Mouse (Mus musculus) left cerebral cortex, adult 18-20 months (tissue): ENCODE measurements around the gene Smarca2. TPM values are rescaled to one million over a fixed set of nuclear protein-coding genes. Genes with fewer than 3 reads are reported as not detected.

ENCODE experiments used
- DNase-seq, 2 experiments: peaks; one replicate each; pipeline ENCODE4 v3.0.0; 2021 to 2022; ENCODE audit warnings: low spot score in 2 of 2, mixed read lengths in 1 of 2
- total RNA-seq, 2 experiments: library from RNA; stranded (reverse); gene quantifications; 2 replicates each; pipeline ENCODE4 v1.2.3; 2021

Smarca2 gene
- total RNA-seq, 2 experiments from 2014 or later, result 258 to 271 TPM

DNA sequence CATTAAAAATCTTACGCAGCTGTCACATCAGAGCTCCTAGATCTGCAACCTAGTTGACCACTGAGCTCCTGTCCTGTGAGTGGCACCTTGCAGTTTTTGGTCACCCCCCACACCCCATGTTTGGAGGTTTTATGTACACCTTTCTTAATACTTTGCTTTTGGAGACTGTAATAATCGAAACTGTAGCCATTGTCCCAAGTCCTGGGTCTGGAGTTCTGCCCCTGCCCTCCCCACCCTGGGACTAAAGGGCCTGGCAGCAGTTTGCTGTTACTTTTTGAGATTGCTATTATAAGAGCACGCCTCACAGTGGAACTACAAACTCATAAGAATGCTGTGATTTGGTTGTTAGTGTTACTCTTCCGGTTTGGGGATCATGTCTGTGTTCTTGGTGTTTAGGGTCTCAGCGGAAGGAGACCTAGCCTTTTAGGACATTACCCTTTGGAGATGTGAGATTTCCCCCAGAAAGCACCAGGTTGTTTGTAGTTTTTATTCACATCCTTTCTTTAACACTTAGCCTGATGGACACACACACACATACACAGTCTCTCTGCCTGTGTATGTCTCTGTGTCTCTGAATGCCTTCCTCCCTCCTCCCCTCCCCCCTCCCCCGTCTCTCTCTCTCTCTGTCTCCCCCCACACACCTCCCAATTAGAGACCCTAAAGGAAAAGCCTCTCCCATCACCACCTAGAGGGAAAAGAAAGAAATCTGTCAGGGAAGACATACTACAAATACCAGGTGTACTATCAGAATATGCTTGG is 142.0 kb downstream of the Smarca2 start:
- no peak for DNase-seq

DNA sequence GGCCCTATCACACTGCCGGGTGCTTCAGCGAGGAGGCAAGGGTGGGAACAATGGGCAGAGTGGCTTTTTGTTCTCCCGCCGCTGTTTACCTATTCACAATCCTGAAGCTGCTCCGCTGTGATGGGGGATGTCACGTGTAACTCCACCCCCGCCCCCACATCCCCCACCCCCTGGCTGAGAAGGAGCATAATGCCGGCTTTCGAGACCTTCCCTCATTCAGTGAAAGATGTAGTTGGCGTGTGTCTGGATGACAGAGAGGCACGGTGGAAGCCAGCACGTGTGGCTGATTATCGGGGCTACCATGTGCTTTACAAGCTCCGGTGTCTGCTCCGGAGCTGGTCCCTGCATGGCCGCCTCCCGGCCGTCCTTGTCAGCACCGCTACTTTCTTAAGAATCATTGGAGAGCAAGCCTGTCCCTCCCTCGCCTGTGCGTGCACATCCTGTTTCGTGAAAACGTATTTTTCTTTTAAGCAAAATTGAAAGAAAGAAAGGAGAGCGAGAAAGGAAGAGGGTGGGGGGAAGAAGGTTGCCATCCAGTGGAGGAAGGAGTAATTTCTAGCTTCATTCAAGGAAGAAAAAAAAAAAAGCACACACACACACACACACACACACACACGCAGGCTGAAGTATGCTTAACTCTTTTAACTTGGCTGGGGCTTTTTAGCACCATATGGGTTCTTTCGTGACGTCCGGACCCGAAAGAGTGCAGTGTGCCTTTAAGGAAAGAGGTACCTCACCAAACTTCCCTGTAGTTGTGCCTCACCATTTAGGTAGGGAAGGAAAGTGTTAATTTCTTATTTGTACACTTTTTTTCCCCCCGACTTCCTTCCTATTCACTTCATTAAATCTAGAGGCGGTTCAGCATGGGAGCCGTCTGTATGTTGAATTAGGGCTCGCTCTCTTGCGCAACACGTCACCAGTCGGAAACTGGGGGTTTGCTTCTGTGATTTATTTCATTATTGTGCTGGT is 143.0 kb downstream of the Smarca2 start:
- DNase-seq, result peak; percentile 47 to 65

DNA sequence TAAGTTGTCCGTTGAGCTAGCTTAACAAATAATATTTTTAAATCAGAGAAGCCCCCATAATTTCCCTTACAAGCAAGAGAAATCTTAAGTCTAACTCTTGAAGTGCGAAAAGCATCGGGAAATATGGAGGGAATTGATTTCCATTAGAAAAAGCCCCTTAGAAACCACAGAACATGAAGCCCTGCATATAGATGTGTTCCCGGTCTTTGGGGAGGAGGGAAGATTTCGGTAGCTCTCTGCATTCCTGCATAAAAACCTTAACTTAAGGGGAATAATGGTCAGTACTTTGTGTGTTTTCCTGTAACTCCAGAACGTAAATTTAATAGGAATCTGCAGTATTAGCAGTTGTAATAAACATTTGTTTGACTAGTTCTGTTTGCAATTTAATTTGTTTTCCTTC is 143.8 kb downstream of the Smarca2 start:
- DNase-seq, result no peak

GRCm38 (mm10) chr19:26749427-26750137 is 144.7 kb downstream of the Smarca2 start:
- DNase-seq, result peak in 1 of 2 experiments; percentile 37

DNA sequence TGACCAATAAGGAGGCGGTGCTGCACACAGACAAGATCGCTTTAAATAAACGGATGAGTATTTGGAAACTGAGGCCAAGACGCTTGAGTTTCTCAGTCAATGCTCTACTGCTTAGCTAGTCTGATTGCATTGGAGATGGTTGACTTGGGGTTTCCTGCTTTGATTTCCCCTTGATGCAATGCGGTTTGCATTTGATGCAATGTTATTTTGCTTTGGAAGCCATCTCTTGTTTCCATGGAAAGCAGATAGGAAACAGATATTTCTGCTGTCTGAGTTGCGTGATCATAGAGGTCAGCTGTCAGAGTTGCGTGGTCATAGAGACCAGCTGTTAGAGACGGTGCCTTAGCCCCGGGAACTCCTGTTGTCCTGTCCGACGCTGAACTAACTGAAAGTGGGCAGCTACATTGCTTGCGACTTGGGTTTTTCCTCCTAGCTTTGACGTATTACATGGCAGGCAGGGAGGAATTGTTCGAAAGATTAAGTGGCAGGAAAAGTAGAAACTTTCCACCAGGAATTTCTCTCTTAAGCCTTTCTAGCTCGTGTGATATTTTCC is 147.8 kb downstream of the Smarca2 start:
- no peak for DNase-seq

DNA sequence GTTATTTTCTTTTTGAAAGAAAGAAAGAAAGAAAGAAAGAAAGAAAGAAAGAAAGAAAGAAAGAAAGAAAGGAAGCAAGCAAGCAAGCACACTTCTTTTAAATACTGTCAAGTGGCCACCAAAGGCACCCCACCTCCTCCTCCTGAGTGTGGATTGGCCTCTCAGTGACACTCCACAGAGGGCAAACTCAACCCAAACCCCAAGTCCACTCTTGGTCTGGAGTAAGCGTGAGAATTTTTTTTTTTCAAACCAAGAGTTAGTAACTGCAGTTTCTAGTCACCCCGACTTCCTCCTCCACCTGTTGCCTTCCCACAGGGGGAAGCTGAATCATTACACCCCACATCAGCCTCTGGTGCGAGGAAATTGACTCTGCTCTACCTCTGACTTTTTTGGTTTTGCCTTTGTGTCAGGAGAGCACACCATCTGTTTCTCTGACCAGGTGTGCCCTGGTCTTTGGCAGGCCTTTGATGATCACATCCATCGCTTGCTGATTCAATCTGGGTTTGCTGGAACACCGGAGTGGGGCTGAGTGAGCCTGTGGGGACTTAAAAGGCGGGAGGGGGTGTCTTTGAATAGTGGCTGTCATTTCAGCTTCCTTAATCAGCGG is 148.5 kb downstream of the Smarca2 start:
- DNase-seq, result no peak

DNA sequence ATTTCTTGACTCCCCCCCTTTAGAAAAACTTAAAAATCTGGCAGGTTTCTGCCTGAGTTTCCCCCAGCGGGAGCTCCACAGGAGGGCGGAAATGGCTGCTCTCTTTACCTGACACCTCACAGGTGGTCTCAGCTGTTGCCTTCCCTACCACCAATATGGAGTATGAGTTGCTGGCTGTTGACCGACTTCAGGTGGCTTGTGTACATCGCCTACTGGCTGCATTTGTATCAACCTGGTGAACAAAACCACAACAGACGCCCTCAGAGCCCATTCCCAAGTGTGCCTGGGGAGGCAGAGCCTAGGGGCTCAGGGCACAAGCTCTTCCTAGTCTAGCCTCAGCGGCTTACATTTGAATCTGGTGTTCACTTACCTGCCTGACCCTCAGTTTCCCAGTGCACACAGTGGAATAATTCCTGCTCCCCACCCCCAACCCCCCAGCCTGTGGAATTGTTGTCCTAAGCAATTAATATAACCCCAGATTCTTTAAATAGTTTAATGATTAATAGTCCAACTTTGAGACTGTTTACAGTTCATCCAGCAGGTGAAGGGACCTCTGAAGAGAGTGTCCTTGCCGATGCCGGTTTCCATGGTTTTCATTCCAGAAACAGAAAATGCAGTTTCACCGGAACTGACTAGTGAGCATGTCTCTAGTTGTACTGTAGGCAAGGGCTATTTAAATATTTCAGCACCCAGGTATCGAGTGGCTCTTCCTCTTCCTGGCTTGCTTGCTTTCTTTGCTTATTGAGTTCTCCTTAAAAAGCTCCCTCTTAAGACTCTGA is 149.4 kb downstream of the Smarca2 start:
- DNase-seq, result no peak

DNA sequence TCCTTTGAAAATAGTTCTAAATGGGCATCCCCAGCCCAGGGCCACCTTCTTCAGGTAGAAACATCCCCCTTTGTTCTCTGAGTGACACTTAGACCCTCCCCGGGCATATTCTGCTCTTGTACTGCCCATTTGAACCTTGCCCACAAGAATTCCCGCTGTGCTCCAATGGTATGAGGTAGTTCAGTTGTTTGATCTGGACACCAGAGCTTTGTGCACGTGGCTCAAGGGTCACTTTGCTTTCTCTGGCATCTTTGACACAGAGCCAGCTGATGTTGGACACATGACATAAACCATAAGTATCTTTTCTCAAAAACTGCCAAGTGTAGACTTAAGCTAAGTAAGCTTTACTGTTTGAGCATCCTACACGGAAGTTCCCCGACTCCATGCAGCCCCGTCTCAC is 151.1 kb downstream of the Smarca2 start:
- no peak for DNase-seq

DNA sequence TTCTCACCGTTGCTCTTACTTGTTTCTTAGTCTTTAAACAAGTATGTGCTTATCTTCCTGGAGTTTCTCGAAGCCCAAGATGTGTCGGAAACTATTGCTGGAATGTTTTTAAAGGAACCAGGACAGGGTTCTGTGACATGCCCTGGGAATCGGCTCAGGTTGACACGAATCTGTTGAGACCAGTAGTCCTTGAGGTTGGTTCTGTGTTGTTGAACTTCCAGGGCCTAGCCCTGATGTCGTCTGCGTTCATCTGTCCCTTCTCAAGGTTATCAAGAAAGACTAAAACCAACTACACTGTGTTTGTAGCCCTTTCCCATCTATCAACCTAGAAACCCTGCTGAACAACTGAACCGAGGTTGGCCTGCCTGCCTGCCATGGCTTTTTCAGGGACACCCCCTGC is 151.5 kb downstream of the Smarca2 start:
- no peak for DNase-seq

- DNase-seq, result no peak
Observed at GRCm38 (mm10) chr19:26758156-26758555, 153.3 kb downstream of the Smarca2 start.

DNA sequence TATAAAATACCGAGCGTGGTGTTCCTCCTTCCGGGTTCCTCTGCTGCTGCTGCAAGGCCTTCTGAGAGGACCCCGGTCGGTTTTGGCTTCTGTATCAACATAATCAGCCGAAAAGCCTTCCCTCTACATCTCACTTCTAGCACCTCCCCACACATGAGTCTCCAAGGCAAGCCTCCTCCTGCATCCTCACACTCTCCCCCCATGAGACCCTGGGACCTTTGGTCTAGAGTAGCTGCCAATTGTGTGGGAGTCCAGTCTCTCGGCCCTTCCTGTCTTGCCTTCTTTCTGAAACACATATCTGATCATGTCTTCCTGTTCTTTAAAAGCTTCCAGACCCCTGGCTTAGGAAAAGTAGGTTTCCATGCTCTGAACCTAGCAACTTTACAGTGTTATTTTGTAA is 153.8 kb downstream of the Smarca2 start:
- DNase-seq, result no peak

GRCm38 (mm10) chr19:26759295-26759694 is 154.4 kb downstream of the Smarca2 start:
- no peak for DNase-seq

GRCm38 (mm10) chr19:26761257-26761656 is 156.4 kb downstream of the Smarca2 start:
- no peak for DNase-seq

DNA sequence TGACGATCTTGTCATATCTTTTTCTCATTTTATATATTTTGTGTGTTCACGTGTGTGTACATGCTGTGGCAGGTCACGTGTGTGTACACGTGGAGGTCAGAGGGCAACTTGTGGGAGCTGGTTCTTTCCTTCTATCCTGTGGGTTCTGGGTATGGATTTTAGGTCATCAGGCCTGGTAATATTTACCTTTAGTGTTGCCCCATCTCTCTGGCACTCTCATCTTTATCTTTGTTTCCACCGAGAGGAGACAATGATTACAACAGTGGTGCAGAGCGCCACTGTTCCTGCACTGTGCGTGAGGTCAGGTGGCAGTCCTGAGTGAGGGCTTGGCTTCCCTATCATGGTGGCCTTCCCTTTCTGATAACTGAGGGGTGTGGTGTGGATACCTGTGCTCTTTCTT is 160.6 kb downstream of the Smarca2 start:
- DNase-seq, result no peak

DNA sequence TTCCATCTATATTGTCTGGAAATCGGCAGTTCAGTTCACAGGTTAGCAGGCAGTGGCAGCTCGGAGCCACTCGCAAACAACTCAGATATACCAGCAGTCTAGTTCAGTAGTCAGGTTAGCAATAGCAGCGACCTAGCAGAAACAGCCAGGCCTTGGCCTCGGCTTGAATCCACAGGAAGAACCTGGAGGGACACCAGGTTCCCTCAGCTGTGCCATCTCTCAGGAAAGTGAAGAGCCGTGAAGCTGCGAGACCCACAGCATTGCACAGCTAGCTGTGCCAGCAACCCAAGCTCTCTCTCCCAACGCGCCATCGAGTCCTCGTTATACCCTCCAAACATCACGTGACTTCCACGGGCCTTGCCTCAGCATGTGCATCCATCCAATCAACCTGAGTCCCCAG is 162.6 kb downstream of the Smarca2 start:
- no peak for DNase-seq

DNA sequence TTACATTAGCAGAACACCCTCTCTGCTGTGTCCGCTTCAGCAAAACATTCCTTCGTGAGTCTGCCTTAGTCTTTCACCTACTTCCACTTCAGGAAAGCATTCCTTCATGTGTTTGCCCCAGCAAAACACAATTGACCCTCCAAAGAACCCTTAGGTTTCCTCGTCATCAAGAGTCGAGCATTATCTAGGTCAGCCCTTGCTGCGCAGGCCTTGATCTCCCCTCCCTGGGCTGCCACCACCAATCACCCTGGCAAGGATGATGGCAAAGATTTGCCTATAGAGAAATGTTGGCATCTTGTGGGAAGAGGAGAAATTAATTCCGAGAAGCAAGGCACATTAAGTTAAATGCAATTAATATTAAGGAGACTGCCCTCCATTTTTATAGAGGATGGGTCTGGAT is 163.1 kb downstream of the Smarca2 start:
- no peak for DNase-seq

- no peak for DNase-seq
Observed at GRCm38 (mm10) chr19:26768846-26769245, 164.0 kb downstream of the Smarca2 start.

- no peak for DNase-seq
Observed at GRCm38 (mm10) chr19:26769609-26770500, 165.0 kb downstream of the Smarca2 start.

- DNase-seq, result no peak
Observed at GRCm38 (mm10) chr19:26770592-26770991, 165.7 kb downstream of the Smarca2 start.
